Mouse (Mus musculus) lung, postnatal 0 days (tissue): ENCODE data around the gene Tdpoz1. TPM values are rescaled to one million over a fixed set of nuclear protein-coding genes. Genes with fewer than 3 reads are reported as not detected.

Experiments used
- polyA plus RNA-seq: library from polyadenylated mRNA; unstranded; fragments of >200 nt; fragmentation: Nextera tagmentation; extraction: Ambion mirVana; gene quantifications from 2 replicates; pipeline ENCODE4 v1.2.1, GENCODE M21; 2015

Gene Tdpoz1
- polyA plus RNA-seq, 1 experiment from 2014 or later = not detected

Other genes with a start within 250 kb of the Tdpoz1 start
- 4.2 and 5.1 TPM in 2 replicates for gene Tchh, start 234.0 kb downstream of the Tdpoz1 start, polyA plus RNA-seq
- gene Tchhl1, start 207.6 kb downstream of the Tdpoz1 start, polyA plus RNA-seq = not detected in 2 replicates
- gene S100a11, start 155.8 kb downstream of the Tdpoz1 start, polyA plus RNA-seq = 2,427 and 2,513 TPM in 2 replicates
- 395 and 447 TPM in 2 replicates for gene S100a10, start 121.2 kb downstream of the Tdpoz1 start, polyA plus RNA-seq
- gene Tdpoz2, start 23.6 kb downstream of the Tdpoz1 start, polyA plus RNA-seq = not detected in 2 replicates
- not detected in 2 replicates for gene Gm37596, start 16.8 kb upstream of the Tdpoz1 start, polyA plus RNA-seq
- not detected in 2 replicates for gene Gm5773, start 96.7 kb upstream of the Tdpoz1 start, polyA plus RNA-seq
- gene Tdpoz4, start 120.1 kb upstream of the Tdpoz1 start, polyA plus RNA-seq = not detected in 2 replicates
- gene Tdpoz3, start 149.7 kb upstream of the Tdpoz1 start, polyA plus RNA-seq = not detected in 2 replicates